Mouse (Mus musculus): ENCODE measurements around the gene Nr1i2. TPM values are rescaled to one million over a fixed set of nuclear protein-coding genes. Genes with fewer than 3 reads are reported as not detected.

Nr1i2 gene
- total and polyA plus RNA-seq, 3 experiments, result not detected

GRCm38 (mm10) chr16:38250467-38250866 is 44.2 kb downstream of the Nr1i2 start:
- H3K9me3 ChIP-seq (replicated peaks; ENCODE audit: insufficient read depth, low read length), result no peaks in the 10 kb centered on the region
- no peaks in the 10 kb centered on the region for H3K79me2 ChIP-seq (ENCODE audit: control insufficient read depth, insufficient read depth, low read length, poor library complexity)
- TF ChIP-seq GATA1 (IDR thresholded peaks at IDR 0.05; ENCODE audit: low read depth, low read length) (0 out of 2 replicates have a peak, but pooled peaks have one; percentile 41), RCOR1 (IDR thresholded peaks at IDR 0.05; ENCODE audit: low read depth, low read length) (no peak), TAL1 (IDR thresholded peaks at IDR 0.05; ENCODE audit: low read length) (no peak), ELF1 (IDR thresholded peaks at IDR 0.05; ENCODE audit: low read depth, low read length) (no peak)
- H3K4me1 ChIP-seq (ENCODE audit: control insufficient read depth in 1 of 2, insufficient read depth in 2 of 2, low read length in 2 of 2), result no peaks in the 10 kb centered on the region
- H3K4me3 ChIP-seq (ENCODE audit: control insufficient read depth in 1 of 2, insufficient read depth in 1 of 2, low read depth in 2 of 2, low read length in 2 of 2), result no peak overlapping the region
- no peaks in the 10 kb centered on the region for H3K27me3 ChIP-seq (ENCODE audit: control insufficient read depth in 1 of 2, insufficient read depth in 2 of 2, low read length in 2 of 2)
- no peak overlapping the region for H3K9ac ChIP-seq (ENCODE audit: control insufficient read depth, low read depth, low read length, poor library complexity, severe bottlenecking)
- no peak overlapping the region for H3K27ac ChIP-seq (ENCODE audit: control insufficient read depth, low read depth, low read length)
- no peaks in the 10 kb centered on the region for H3K36me3 ChIP-seq (ENCODE audit: control insufficient read depth in 1 of 2, insufficient read depth in 2 of 2, low read length in 2 of 2)
- DNase-seq (ENCODE audit: low read depth, low spot score), result no peak

DNA sequence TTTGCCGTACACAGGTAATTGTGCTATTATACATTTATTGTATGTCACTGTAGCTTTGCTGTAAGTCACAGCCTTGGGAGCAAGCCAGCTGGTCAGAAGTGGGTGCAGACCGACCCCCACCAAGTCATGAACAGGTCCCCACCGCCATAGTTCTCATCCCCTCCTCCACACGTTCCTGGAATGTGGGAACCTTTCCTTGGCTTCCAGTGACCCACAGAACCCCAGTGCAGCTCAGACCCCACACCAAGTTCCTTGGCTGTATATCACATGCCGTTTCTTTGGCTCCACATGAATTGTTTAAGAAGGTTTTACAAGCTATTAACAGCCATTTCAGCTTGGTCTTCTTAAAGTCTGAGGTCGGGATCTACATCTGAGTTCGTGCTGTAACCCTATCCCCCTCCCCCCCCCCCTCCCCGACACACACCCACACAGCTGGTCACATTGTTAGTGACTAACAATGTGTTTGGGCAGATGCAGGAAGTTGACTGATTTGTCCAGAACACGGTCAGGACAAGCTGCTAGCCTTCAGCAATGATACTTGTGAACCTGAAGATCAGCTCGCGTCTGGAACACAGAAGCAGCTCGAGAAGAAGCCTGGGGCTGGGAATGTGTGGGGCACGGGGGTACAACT is 46.2 kb downstream of the Nr1i2 start:
- DNase-seq (ENCODE audit: low read depth, low spot score), result no peak
- Histone ChIP-seq H3K27ac (ENCODE audit: control insufficient read depth, low read depth, low read length) (no peak overlapping the region), H3K9me3 (replicated peaks; ENCODE audit: insufficient read depth, low read length) (no peaks in the 10 kb centered on the region), H3K27me3 (ENCODE audit: control insufficient read depth in 1 of 2, insufficient read depth in 2 of 2, low read length in 2 of 2) (no peaks in the 10 kb centered on the region), H3K79me2 (ENCODE audit: control insufficient read depth, insufficient read depth, low read length, poor library complexity) (no peaks in the 10 kb centered on the region), H3K4me1 (ENCODE audit: control insufficient read depth in 1 of 2, insufficient read depth in 2 of 2, low read length in 2 of 2) (no peaks in the 10 kb centered on the region), H3K9ac (ENCODE audit: control insufficient read depth, low read depth, low read length, poor library complexity, severe bottlenecking) (no peak overlapping the region), H3K36me3 (ENCODE audit: control insufficient read depth in 1 of 2, insufficient read depth in 2 of 2, low read length in 2 of 2) (no peaks in the 10 kb centered on the region), H3K4me3 (ENCODE audit: control insufficient read depth in 1 of 2, insufficient read depth in 1 of 2, low read depth in 2 of 2, low read length in 2 of 2) (no peak overlapping the region)
- TF ChIP-seq BHLHE40 (IDR thresholded peaks at IDR 0.05; ENCODE audit: borderline replicate concordance, low read depth, low read length) (no peak), EP300 (IDR thresholded peaks at IDR 0.05; ENCODE audit: low read depth in 1 of 2, low read length in 2 of 2) (no peak), JUND (IDR thresholded peaks at IDR 0.05; ENCODE audit: low read depth, low read length) (no peak), POLR2AphosphoS5 (IDR thresholded peaks at IDR 0.05; ENCODE audit: borderline replicate concordance, low read depth, low read length) (no peak), SIN3A (IDR thresholded peaks at IDR 0.05; ENCODE audit: low read length) (no peak), MXI1 (IDR thresholded peaks at IDR 0.05; ENCODE audit: low read depth, low read length) (no peak), MYC (IDR thresholded peaks at IDR 0.05; ENCODE audit: low read depth, low read length) (no peak), ETS1 (IDR thresholded peaks at IDR 0.05; ENCODE audit: low read depth, low read length) (no peak), CHD2 (IDR thresholded peaks at IDR 0.05; ENCODE audit: low read length) (no peak), ZMIZ1 (IDR thresholded peaks at IDR 0.05; ENCODE audit: low read depth, low read length) (no peak), ZNF384 (IDR thresholded peaks at IDR 0.05; ENCODE audit: low read depth, low read length) (no peak), TCF12 (IDR thresholded peaks at IDR 0.05; ENCODE audit: low read depth, low read length) (no peak), NRF1 (IDR thresholded peaks at IDR 0.05; ENCODE audit: insufficient read depth, low read depth, low read length, poor library complexity, severe bottlenecking) (no peak), E2F4 (IDR thresholded peaks at IDR 0.05; ENCODE audit: borderline replicate concordance, low read depth, low read length) (no peak), MAZ (IDR thresholded peaks at IDR 0.05; ENCODE audit: low read depth, low read length) (no peak), POLR2AphosphoS2 (IDR thresholded peaks at IDR 0.05; ENCODE audit: low read length) (no peak)

Measured in MEL (cell line).